Mouse (Mus musculus): Measurements from ENCODE around the gene Slc1a5. TPM values are rescaled to one million over a fixed set of nuclear protein-coding genes. Genes with fewer than 3 reads are reported as not detected.

Slc1a5 gene
- total and polyA plus RNA-seq, 3 experiments, result 115 to 245 (median 174) TPM

DNA sequence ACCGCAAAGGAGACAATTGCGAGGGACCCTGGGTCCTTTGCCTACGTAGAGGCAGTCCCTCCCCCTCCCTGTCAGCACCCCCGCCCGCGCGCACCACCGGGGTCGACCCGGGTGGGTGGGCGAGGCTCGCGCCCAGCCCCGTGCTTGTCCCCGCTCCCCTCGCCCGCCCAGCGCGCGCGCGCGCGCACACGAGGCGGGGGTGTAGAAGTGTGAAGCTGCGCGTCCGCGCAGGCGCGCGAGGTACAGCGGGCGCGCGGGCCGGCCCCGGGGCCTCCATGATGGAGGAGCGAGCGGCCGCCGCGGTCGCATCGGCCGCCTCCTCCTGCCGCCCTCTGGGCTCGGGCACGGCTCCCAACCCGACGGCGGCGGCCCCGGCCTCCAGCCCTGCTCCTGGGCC is 34.9 kb downstream of the Slc1a5 start:
- TF ChIP-seq ZMIZ1 (IDR thresholded peaks at IDR 0.05; ENCODE audit: low read depth, low read length), result peak; percentile 92
- no peak for TF ChIP-seq GABPA (IDR thresholded peaks at IDR 0.05; ENCODE audit: insufficient replicate concordance, low read depth, low read length)
- peak; percentile 80 for TF ChIP-seq POLR2A (IDR thresholded peaks at IDR 0.05; ENCODE audit: low read depth, low read length)
- peak; percentile 55; the same call in 1 of the 2 replicates for TF ChIP-seq TCF12 (IDR thresholded peaks at IDR 0.05; ENCODE audit: low read depth, low read length)
- TF ChIP-seq NELFE (IDR thresholded peaks at IDR 0.05; ENCODE audit: low read depth, low read length), result peak; percentile 92
- no peak; the same call in 1 of the 2 replicates for TF ChIP-seq MYC (IDR thresholded peaks at IDR 0.05; ENCODE audit: low read depth, low read length)
- peak; percentile 0; the same call in 1 of the 2 replicates for TF ChIP-seq ZNF384 (IDR thresholded peaks at IDR 0.05; ENCODE audit: low read depth, low read length)
- no peak for TF ChIP-seq UBTF (IDR thresholded peaks at IDR 0.05; ENCODE audit: low read depth, low read length)
- TF ChIP-seq ZC3H11A (IDR thresholded peaks at IDR 0.05; ENCODE audit: low read depth, low read length), result no peak
- no peak for TF ChIP-seq MEF2A (IDR thresholded peaks at IDR 0.05; ENCODE audit: borderline replicate concordance, low read depth, low read length)
- peak; percentile 85 for TF ChIP-seq NRF1 (IDR thresholded peaks at IDR 0.05; ENCODE audit: low read depth, low read length)
- no peak for TF ChIP-seq ELF1 (IDR thresholded peaks at IDR 0.05; ENCODE audit: low read depth, low read length)
- TF ChIP-seq MAX (IDR thresholded peaks at IDR 0.05; ENCODE audit: low read length), result peak; percentile 69
- TF ChIP-seq RCOR1 (conservative IDR thresholded peaks at IDR 0.05; ENCODE audit: low read depth, low read length), result no peak
- no peak for TF ChIP-seq CTCF (conservative IDR thresholded peaks at IDR 0.05 in 1 of 2, IDR thresholded peaks at IDR 0.05 in 1 of 2; ENCODE audit: low read depth in 2 of 2, low read length in 2 of 2)
- TF ChIP-seq MXI1 (IDR thresholded peaks at IDR 0.05; ENCODE audit: low read depth, low read length), result peak; percentile 69
- 0 out of 2 replicates have a peak, but pooled peaks have one; percentile 40 for TF ChIP-seq POLR2AphosphoS2 (IDR thresholded peaks at IDR 0.05; ENCODE audit: low read depth, low read length)
- TF ChIP-seq MAFK (IDR thresholded peaks at IDR 0.05; ENCODE audit: insufficient replicate concordance, low read length), result no peak
- TF ChIP-seq IRF4 (IDR thresholded peaks at IDR 0.05; ENCODE audit: low read depth, low read length), result no peak
- no peak for TF ChIP-seq BHLHE40 (IDR thresholded peaks at IDR 0.05; ENCODE audit: low read depth, low read length)
- peak overlapping the region; percentile 42 for H3K27ac ChIP-seq (ENCODE audit: insufficient read depth, low read depth)
- dilution Hi-C loops (cut with MboI; ENCODE audit: extremely low pct_ligation_motif_present, extremely low pct_unique_long_range_greater_than_20kb, low sequenced_read_pairs), result no loop called here
- peak; percentile 58 for DNase-seq (ENCODE audit: extremely low read depth)
- peak overlapping the region; percentile 93 for H3K4me2 ChIP-seq (ENCODE audit: insufficient read depth, low read depth, poor library complexity, severe bottlenecking)
- peaks cover 5% of the 10 kb centered on the region for H3K9me3 ChIP-seq (replicated peaks; ENCODE audit: low read length)
- in situ Hi-C loops (cut with MboI; ENCODE audit: low pct_ligation_motif_present, low pct_unique_long_range_greater_than_20kb, low sequenced_read_pairs), result loop anchor here (5.0 kb wide), 1 partner anchor 91 kb away; the partner anchor contains the start of gene Ptgir
- H3K4me3 ChIP-seq (replicated peaks in 1 of 3; ENCODE audit: low read depth in 2 of 3, low read length in 2 of 3, poor library complexity in 1 of 3), result peak overlapping the region; percentile 62 to 91 (median 82)
- peak overlapping the region; percentile 99 for H3K9ac ChIP-seq (ENCODE audit: insufficient read depth, low read depth)
- peaks cover 24 to 64% of the 10 kb centered on the region in 2 experiments for H3K36me3 ChIP-seq (replicated peaks in 1 of 2; ENCODE audit: control insufficient read depth in 1 of 2, insufficient read depth in 1 of 2, low read length in 1 of 2)
- peaks cover 45% of the 10 kb centered on the region for H3K79me2 ChIP-seq (replicated peaks; ENCODE audit: control insufficient read depth, extremely low read depth, insufficient read depth, poor library complexity, severe bottlenecking)
- H3K4me1 ChIP-seq (ENCODE audit: control insufficient read depth in 1 of 2, insufficient read depth in 2 of 2), result peaks cover 24 to 50% of the 10 kb centered on the region in 2 experiments
- no peaks in the 10 kb centered on the region for H3K27me3 ChIP-seq (replicated peaks)
